Mouse (Mus musculus): Measurements from ENCODE around the gene Gprc5c. TPM values are rescaled to one million over a fixed set of nuclear protein-coding genes. Genes with fewer than 3 reads are reported as not detected.
A peak's percentile ranks its signal among the peaks of the same experiment; 100 is the strongest.

Gene Gprc5c
- total and polyA plus RNA-seq, 3 experiments: not detected

DNA sequence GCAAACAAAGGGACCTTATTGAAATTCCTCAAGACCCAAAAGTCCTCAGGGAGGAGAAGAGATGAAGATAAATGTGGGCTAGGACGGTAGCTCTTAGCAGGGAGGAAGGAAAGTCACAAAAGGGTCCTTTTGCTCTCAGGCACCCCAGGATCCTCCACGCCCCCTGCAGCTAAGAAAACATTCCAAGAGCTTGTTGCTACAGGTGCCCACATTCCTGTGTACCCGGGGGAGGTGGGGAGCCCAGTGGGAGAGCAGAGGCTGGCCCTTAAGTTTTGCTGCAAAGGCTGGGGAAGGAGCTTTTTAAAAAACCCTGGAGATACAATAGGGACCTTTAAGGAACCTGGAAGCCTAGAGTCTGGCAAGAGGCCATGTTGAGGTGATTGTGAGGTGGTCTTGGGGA lies 30.5 kb upstream of the Gprc5c start:
- in situ Hi-C loops (cut with MboI; ENCODE audit: low pct_ligation_motif_present, low pct_unique_long_range_greater_than_20kb, low sequenced_read_pairs) (no loop called here), dilution Hi-C loops (cut with MboI; ENCODE audit: extremely low pct_ligation_motif_present, extremely low pct_unique_long_range_greater_than_20kb, low sequenced_read_pairs) (no loop called here)
- Histone ChIP-seq H3K27me3 (replicated peaks) (peaks cover 17% of the 10 kb centered on the region), H3K9me3 (replicated peaks; ENCODE audit: low read length) (no peaks in the 10 kb centered on the region), H3K4me2 (ENCODE audit: insufficient read depth, low read depth, poor library complexity, severe bottlenecking) (no peak overlapping the region), H3K36me3 (replicated peaks in 1 of 2; ENCODE audit: control insufficient read depth in 1 of 2, insufficient read depth in 1 of 2, low read length in 1 of 2) (peaks cover 0 to 2% of the 10 kb centered on the region in 2 experiments), H3K9ac (ENCODE audit: insufficient read depth, low read depth) (no peak overlapping the region), H3K4me3 (replicated peaks in 1 of 3; ENCODE audit: low read depth in 2 of 3, low read length in 2 of 3, poor library complexity in 1 of 3) (no peak overlapping the region), H3K27ac (ENCODE audit: insufficient read depth, low read depth) (no peak overlapping the region), H3K4me1 (ENCODE audit: control insufficient read depth in 1 of 2, insufficient read depth in 2 of 2) (peaks cover 3 to 34% of the 10 kb centered on the region in 2 experiments; a peak in 3 of 4 replicates), H3K79me2 (replicated peaks; ENCODE audit: control insufficient read depth, extremely low read depth, insufficient read depth, poor library complexity, severe bottlenecking) (no peaks in the 10 kb centered on the region)
- DNase-seq (ENCODE audit: extremely low read depth): no peak
- TF ChIP-seq KAT2A (IDR thresholded peaks at IDR 0.05; ENCODE audit: insufficient replicate concordance, low read length) (no peak), ZKSCAN1 (IDR thresholded peaks at IDR 0.05; ENCODE audit: borderline replicate concordance, low read depth, low read length) (no peak), JUN (IDR thresholded peaks at IDR 0.05; ENCODE audit: insufficient read depth, low read depth, low read length) (no peak)

- in situ Hi-C loops (cut with MboI; ENCODE audit: low pct_ligation_motif_present, low pct_unique_long_range_greater_than_20kb, low sequenced_read_pairs): no loop called here
- Histone ChIP-seq H3K27ac (ENCODE audit: insufficient read depth, low read depth) (no peak overlapping the region), H3K79me2 (replicated peaks; ENCODE audit: control insufficient read depth, extremely low read depth, insufficient read depth, poor library complexity, severe bottlenecking) (no peaks in the 10 kb centered on the region), H3K9me3 (replicated peaks; ENCODE audit: low read length) (no peaks in the 10 kb centered on the region), H3K4me3 (replicated peaks in 1 of 3; ENCODE audit: low read depth in 2 of 3, low read length in 2 of 3, poor library complexity in 1 of 3) (no peak overlapping the region), H3K27me3 (replicated peaks) (peaks cover 17% of the 10 kb centered on the region), H3K4me1 (ENCODE audit: control insufficient read depth in 1 of 2, insufficient read depth in 2 of 2) (peaks cover 3 to 31% of the 10 kb centered on the region in 2 experiments; a peak in 3 of 4 replicates), H3K9ac (ENCODE audit: insufficient read depth, low read depth) (no peak overlapping the region), H3K4me2 (ENCODE audit: insufficient read depth, low read depth, poor library complexity, severe bottlenecking) (no peak overlapping the region), H3K36me3 (replicated peaks in 1 of 2; ENCODE audit: control insufficient read depth in 1 of 2, insufficient read depth in 1 of 2, low read length in 1 of 2) (peaks cover 0 to 2% of the 10 kb centered on the region in 2 experiments)
- dilution Hi-C loops (cut with MboI; ENCODE audit: extremely low pct_ligation_motif_present, extremely low pct_unique_long_range_greater_than_20kb, low sequenced_read_pairs): no loop called here
- DNase-seq (ENCODE audit: extremely low read depth): peak; percentile 40
- no peak for TF ChIP-seq TBP (conservative IDR thresholded peaks at IDR 0.05; ENCODE audit: low read depth, low read length)
- no peak for TF ChIP-seq JUND (conservative IDR thresholded peaks at IDR 0.05; ENCODE audit: low read depth, low read length)
- no peak for TF ChIP-seq EP300 (IDR thresholded peaks at IDR 0.05; ENCODE audit: low read length)
- no peak for TF ChIP-seq POLR2AphosphoS2 (IDR thresholded peaks at IDR 0.05; ENCODE audit: low read depth, low read length)
- no peak for TF ChIP-seq BHLHE40 (IDR thresholded peaks at IDR 0.05; ENCODE audit: low read depth, low read length)
- no peak for TF ChIP-seq CHD1 (IDR thresholded peaks at IDR 0.05; ENCODE audit: low read depth, low read length)
- TF ChIP-seq POLR2A (IDR thresholded peaks at IDR 0.05; ENCODE audit: low read depth, low read length): no peak
- no peak for TF ChIP-seq GABPA (IDR thresholded peaks at IDR 0.05; ENCODE audit: insufficient replicate concordance, low read depth, low read length)
- TF ChIP-seq HCFC1 (IDR thresholded peaks at IDR 0.05; ENCODE audit: low read depth, low read length): no peak
- no peak for TF ChIP-seq KAT2A (IDR thresholded peaks at IDR 0.05; ENCODE audit: insufficient replicate concordance, low read length)
- no peak for TF ChIP-seq MYC (IDR thresholded peaks at IDR 0.05; ENCODE audit: low read depth, low read length)
- no peak for TF ChIP-seq JUN (IDR thresholded peaks at IDR 0.05; ENCODE audit: insufficient read depth, low read depth, low read length)
Observed at GRCm38 (mm10) chr11:114821325-114821724, 29.6 kb upstream of the Gprc5c start.

GRCm38 (mm10) chr11:114822727-114823126 lies 28.2 kb upstream of the Gprc5c start:
- in situ Hi-C loops (cut with MboI; ENCODE audit: low pct_ligation_motif_present, low pct_unique_long_range_greater_than_20kb, low sequenced_read_pairs) (no loop called here), dilution Hi-C loops (cut with MboI; ENCODE audit: extremely low pct_ligation_motif_present, extremely low pct_unique_long_range_greater_than_20kb, low sequenced_read_pairs) (no loop called here)
- DNase-seq (ENCODE audit: extremely low read depth): no peak
- Histone ChIP-seq H3K9ac (ENCODE audit: insufficient read depth, low read depth) (no peak overlapping the region), H3K36me3 (replicated peaks in 1 of 2; ENCODE audit: control insufficient read depth in 1 of 2, insufficient read depth in 1 of 2, low read length in 1 of 2) (no peaks in the 10 kb centered on the region), H3K4me3 (replicated peaks in 1 of 3; ENCODE audit: low read depth in 2 of 3, low read length in 2 of 3, poor library complexity in 1 of 3) (no peak overlapping the region), H3K9me3 (replicated peaks; ENCODE audit: low read length) (no peaks in the 10 kb centered on the region), H3K4me1 (ENCODE audit: control insufficient read depth in 1 of 2, insufficient read depth in 2 of 2) (peaks cover 0 to 35% of the 10 kb centered on the region in 2 experiments; a peak in 2 of 4 replicates), H3K79me2 (replicated peaks; ENCODE audit: control insufficient read depth, extremely low read depth, insufficient read depth, poor library complexity, severe bottlenecking) (no peaks in the 10 kb centered on the region), H3K27me3 (replicated peaks) (peaks cover 19% of the 10 kb centered on the region), H3K27ac (ENCODE audit: insufficient read depth, low read depth) (no peak overlapping the region), H3K4me2 (ENCODE audit: insufficient read depth, low read depth, poor library complexity, severe bottlenecking) (no peak overlapping the region)
- no peak for TF ChIP-seq NRF1 (IDR thresholded peaks at IDR 0.05; ENCODE audit: low read depth, low read length)
- no peak for TF ChIP-seq E2F4 (IDR thresholded peaks at IDR 0.05; ENCODE audit: insufficient replicate concordance, low read depth, low read length)
- TF ChIP-seq GABPA (IDR thresholded peaks at IDR 0.05; ENCODE audit: insufficient replicate concordance, low read depth, low read length): no peak
- TF ChIP-seq ZC3H11A (IDR thresholded peaks at IDR 0.05; ENCODE audit: low read depth, low read length): no peak
- TF ChIP-seq MXI1 (IDR thresholded peaks at IDR 0.05; ENCODE audit: low read depth, low read length): no peak
- TF ChIP-seq MEF2A (IDR thresholded peaks at IDR 0.05; ENCODE audit: borderline replicate concordance, low read depth, low read length): no peak
- no peak for TF ChIP-seq CHD1 (IDR thresholded peaks at IDR 0.05; ENCODE audit: low read depth, low read length)
- no peak for TF ChIP-seq PAX5 (IDR thresholded peaks at IDR 0.05; ENCODE audit: low read length)
- TF ChIP-seq USF1 (IDR thresholded peaks at IDR 0.05; ENCODE audit: low read depth, low read length): no peak
- TF ChIP-seq RAD21 (IDR thresholded peaks at IDR 0.05; ENCODE audit: low read depth, low read length): no peak
- no peak for TF ChIP-seq ZNF384 (IDR thresholded peaks at IDR 0.05; ENCODE audit: low read depth, low read length)
- no peak for TF ChIP-seq POLR2A (IDR thresholded peaks at IDR 0.05; ENCODE audit: low read depth, low read length)
- no peak for TF ChIP-seq POLR2AphosphoS2 (IDR thresholded peaks at IDR 0.05; ENCODE audit: low read depth, low read length)
- no peak for TF ChIP-seq ELF1 (IDR thresholded peaks at IDR 0.05; ENCODE audit: low read depth, low read length)
- no peak for TF ChIP-seq SMC3 (IDR thresholded peaks at IDR 0.05; ENCODE audit: low read depth, low read length)
